Mouse (Mus musculus) skeletal muscle tissue, postnatal 0 days (tissue): ENCODE data around the gene Olfr1419. TPM values are rescaled to one million over a fixed set of nuclear protein-coding genes. Genes with fewer than 3 reads are reported as not detected.

ENCODE experiments used
- microRNA-seq, 2 experiments: library from miRNA; unstranded; fragments of <30 nt; microRNA quantifications; one replicate each; pipeline ENCODE4; 2016
- polyA plus RNA-seq: library from polyadenylated mRNA; unstranded; fragments of >200 nt; fragmentation: Nextera tagmentation; extraction: Ambion mirVana; gene quantifications from 2 replicates; pipeline ENCODE4 v1.2.1, GENCODE M21; 2015

Olfr1419 gene
- polyA plus RNA-seq, result not detected in 2 replicates

DNA sequence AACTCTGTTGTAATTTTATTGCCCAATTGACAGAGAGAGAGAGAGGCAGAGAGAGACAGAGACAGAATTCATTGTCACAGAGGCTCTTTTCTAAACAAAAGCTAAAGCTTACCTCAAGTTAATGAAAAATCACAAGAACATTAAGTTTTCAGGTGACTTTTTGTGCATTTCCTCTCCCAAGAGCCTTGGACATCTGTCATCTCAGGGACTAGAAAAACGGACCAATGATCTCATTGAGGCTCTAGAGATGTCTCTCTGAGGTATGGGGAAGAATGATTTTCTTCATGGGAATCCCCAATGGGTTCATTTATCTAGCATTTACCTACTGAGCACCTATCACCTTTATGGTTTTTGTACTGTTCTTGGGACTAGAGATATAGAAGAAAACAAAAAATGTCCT is at the start of gene Olfr1419:
TSS of gene Olfr1419 (minus strand) at position 101 of the 400 bp plus-strand sequence.

DNA sequence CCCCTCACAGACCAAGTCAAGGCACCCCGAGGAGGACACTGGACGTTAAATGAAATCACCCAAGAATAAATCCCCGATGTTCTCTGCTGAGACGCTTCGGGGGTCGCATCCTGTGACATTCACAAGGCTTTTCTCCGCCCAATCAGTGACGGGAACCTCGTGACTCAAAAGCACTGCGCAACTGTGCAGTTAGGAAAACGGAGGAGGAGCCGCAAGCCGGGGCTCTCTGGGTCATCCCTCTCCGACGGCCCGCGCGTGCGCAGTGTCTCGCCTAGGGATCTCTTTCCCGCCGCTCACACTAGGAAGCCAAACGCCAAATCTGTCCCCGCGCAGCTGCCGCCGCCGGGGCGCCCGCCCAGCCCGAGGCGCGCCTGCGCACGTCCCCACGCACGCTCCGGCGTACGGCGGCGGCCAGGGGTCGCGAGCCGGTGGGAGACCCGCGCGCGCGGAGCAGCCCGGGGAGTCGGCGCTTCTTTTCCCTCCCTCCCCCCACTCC is 37.2 kb upstream of the Olfr1419 start, which contains the start of gene Patl1:
TSS of gene Patl1 (plus strand) at position 363 of the 496 bp plus-strand sequence.

DNA sequence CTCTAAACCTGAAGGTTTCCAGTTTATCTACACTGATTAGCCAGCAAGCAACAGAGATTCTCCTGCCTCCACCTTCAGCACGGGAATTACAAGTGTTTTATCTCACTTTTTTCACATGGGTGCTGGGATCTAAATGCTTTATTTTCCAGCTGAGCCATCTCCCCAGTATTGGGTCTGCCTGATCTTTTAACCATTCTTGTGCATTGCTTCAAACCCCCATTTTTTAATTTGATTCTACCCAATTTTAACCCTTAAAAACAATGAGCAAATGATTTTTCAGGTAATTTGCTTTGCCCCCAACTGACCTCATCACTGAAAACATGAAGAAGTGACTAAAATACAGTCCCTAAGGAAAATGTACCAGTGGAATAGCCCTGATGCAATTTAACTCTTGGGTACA is 11.4 kb upstream of the Olfr1419 start, which contains the start of gene Olfr1420:
TSS of gene Olfr1420 (plus strand) at position 301 of the 400 bp plus-strand sequence.

DNA sequence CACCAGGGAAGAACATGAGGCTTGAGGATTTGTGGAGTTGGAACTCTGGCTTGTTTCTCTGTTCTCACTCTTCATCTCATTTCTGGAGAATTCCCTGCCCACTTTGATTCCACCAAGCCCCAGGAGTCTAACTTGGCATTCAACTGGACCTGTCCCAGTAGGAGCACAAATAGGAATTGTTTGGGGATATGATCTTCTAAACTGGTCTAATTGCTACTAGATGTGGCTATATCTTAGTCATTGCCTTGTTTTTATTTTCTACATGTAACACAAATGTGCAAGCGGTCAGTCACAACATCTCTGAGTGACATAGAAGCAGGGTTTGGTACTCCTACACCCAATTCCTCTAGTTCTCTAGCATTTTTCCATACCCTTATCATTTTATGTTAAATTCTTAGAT is 13.9 kb downstream of the Olfr1419 start, which contains the start of gene Olfr1418:
TSS of gene Olfr1418 (minus strand) at position 101 of the 400 bp plus-strand sequence.

GRCm38 (mm10) chr19:11839119-11839518 is 35.8 kb downstream of the Olfr1419 start, which contains the start of gene Olfr1417:
Gene Olfr1417 (minus strand): TSS chr19:11839219.

DNA sequence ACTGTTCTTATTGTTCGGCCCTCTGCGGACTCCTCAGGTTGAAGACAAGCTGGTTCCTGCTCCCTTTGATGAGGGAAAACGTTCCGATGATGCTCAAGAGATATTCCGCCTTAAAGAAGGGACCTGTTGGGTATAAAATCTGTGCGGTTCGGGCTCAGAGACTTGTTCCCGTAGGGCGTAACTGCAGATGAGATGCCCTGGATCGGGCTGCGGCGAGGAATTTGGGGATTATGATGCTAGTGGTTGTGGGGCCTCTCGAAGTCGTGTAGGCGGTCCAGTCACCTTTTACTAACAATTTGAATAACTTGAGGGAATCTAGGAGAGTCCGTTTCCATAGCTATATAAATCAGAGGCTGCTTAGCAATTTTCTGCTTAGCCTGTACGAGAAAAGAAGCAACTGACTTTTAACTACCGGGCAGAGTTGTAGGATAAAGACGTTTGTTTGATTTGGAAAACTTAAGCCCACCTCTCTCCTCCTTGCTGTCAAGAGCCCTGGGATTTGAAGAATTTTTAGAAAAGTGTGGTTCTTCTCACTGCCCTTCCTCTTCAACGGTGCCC is 55.7 kb downstream of the Olfr1419 start, which contains the start of gene Stx3:
TSS of gene Stx3 (minus strand) at position 261 of the 558 bp plus-strand sequence.

Small RNAs within 50 kb of the gene (microRNA-seq; reads per million reads assigned to microRNA genes)
- gene Mir6994, result 5.7 to 6.4 reads per million in 2 experiments

Other genes with a start within 250 kb of the Olfr1419 start
- gene Ms4a3, start 234.3 kb downstream of the Olfr1419 start, polyA plus RNA-seq, result 0.21 TPM in 1 of 2 replicates, not detected in the other
- not detected in 2 replicates for gene Oosp2, start 214.5 kb downstream of the Olfr1419 start, polyA plus RNA-seq
- gene Oosp1, start 184.0 kb downstream of the Olfr1419 start, polyA plus RNA-seq, result not detected in 2 replicates
- not detected in 2 replicates for gene Oosp3, start 178.1 kb downstream of the Olfr1419 start, polyA plus RNA-seq
- gene Gif, start 127.6 kb downstream of the Olfr1419 start, polyA plus RNA-seq, result not detected in 2 replicates
- gene Mrpl16, start 104.7 kb downstream of the Olfr1419 start, polyA plus RNA-seq, result 43.4 and 44.6 TPM in 2 replicates
- 3.1 and 3.5 TPM in 2 replicates for gene Stx3, start 55.7 kb downstream of the Olfr1419 start, polyA plus RNA-seq
- not detected in 2 replicates for gene Olfr1417, start 35.9 kb downstream of the Olfr1419 start, polyA plus RNA-seq
- gene Olfr1418, start 14.0 kb downstream of the Olfr1419 start, polyA plus RNA-seq, result not detected in 2 replicates
- gene Olfr1420, start 11.5 kb upstream of the Olfr1419 start, polyA plus RNA-seq, result 0.08 TPM in 1 of 2 replicates, not detected in the other
- gene Patl1, start 37.3 kb upstream of the Olfr1419 start, polyA plus RNA-seq, result 10.0 and 11.3 TPM in 2 replicates
- 5.6 and 6.3 TPM in 2 replicates for gene Osbp, start 90.8 kb upstream of the Olfr1419 start, polyA plus RNA-seq
- gene Olfr1423, start 166.2 kb upstream of the Olfr1419 start, polyA plus RNA-seq, result not detected in 2 replicates
- gene Olfr1424, start 187.6 kb upstream of the Olfr1419 start, polyA plus RNA-seq, result not detected in 2 replicates
- gene Olfr1425, start 202.6 kb upstream of the Olfr1419 start, polyA plus RNA-seq, result not detected in 2 replicates
- gene Olfr1426, start 216.9 kb upstream of the Olfr1419 start, polyA plus RNA-seq, result not detected in 2 replicates
- not detected in 2 replicates for gene Olfr1427, start 228.2 kb upstream of the Olfr1419 start, polyA plus RNA-seq
- not detected in 2 replicates for gene Olfr1428, start 240.8 kb upstream of the Olfr1419 start, polyA plus RNA-seq
- gene Olfr76, start 248.1 kb upstream of the Olfr1419 start, polyA plus RNA-seq, result not detected in 2 replicates